Mouse (Mus musculus): ENCODE data around the gene Nfu1. TPM values are rescaled to one million over a fixed set of nuclear protein-coding genes. Genes with fewer than 3 reads are reported as not detected.

Nfu1 gene
- total and polyA plus RNA-seq, 2 experiments from 2014 or later, result 166 to 338 TPM

GRCm38 (mm10) chr6:87054193-87054592 is 45.2 kb downstream of the Nfu1 start:
- WGBS, result 90% methylated on average over 8 of the region's 8 CpGs
- H3K4me1 ChIP-seq (ENCODE audit: insufficient read depth, low read length), result no peaks in the 10 kb centered on the region
- ATAC-seq (no peak), DNase-seq (ENCODE audit: low spot score) (no peak)
- H3K27me3 ChIP-seq (ENCODE audit: insufficient read depth, low read length), result no peaks in the 10 kb centered on the region
- no peak overlapping the region for H3K9ac ChIP-seq (replicated peaks; ENCODE audit: low read length)
- H3K27ac ChIP-seq, result no peak overlapping the region
- TF ChIP-seq CTCF (IDR thresholded peaks at IDR 0.05; ENCODE audit: low read depth), result no peak
- no peak overlapping the region for H3K4me3 ChIP-seq (ENCODE audit: low read length)
- no peak overlapping the region for H3K4me2 ChIP-seq (ENCODE audit: low read depth, low read length)
- H3K36me3 ChIP-seq (ENCODE audit: insufficient read depth, low read length), result peaks cover 49% of the 10 kb centered on the region
- no peaks in the 10 kb centered on the region for H3K9me3 ChIP-seq (ENCODE audit: low read length)

DNA sequence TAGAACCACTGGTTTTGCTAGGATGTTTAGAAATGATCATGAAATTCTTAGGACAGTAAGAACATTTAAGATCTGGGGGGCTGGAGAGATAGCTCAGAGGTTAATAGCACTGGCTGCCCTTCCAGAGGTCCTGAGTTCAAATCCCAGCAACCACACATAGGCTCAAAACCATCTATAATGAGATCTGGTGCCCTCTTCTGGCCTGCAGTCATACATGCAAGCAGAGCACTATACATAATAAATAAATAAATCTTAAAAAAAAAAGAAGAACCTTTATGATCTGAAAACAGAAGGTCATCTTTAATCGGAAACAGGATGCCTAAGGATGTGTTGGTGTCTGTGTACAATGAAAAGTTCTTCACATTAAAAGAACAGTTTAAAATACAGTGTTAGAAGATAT is 50.7 kb downstream of the Nfu1 start:
- no peak for DNase-seq (ENCODE audit: low spot score)
- Histone ChIP-seq H3K36me3 (ENCODE audit: insufficient read depth, low read length) (peaks cover 62% of the 10 kb centered on the region), H3K27me3 (ENCODE audit: insufficient read depth, low read length) (no peaks in the 10 kb centered on the region), H3K9ac (replicated peaks; ENCODE audit: low read length) (no peak overlapping the region), H3K4me3 (ENCODE audit: low read length) (no peak overlapping the region), H3K4me1 (ENCODE audit: insufficient read depth, low read length) (no peaks in the 10 kb centered on the region), H3K4me2 (ENCODE audit: low read depth, low read length) (no peak overlapping the region), H3K27ac (no peak overlapping the region), H3K9me3 (ENCODE audit: low read length) (no peaks in the 10 kb centered on the region)
- ATAC-seq, result no peak
- WGBS, result 98% methylated on average over 1 of the region's 1 CpGs
- no peak for TF ChIP-seq CTCF (IDR thresholded peaks at IDR 0.05; ENCODE audit: low read depth)

GRCm38 (mm10) chr6:87063586-87063985 is 54.5 kb downstream of the Nfu1 start:
- H3K9me3 ChIP-seq (ENCODE audit: low read length), result no peaks in the 10 kb centered on the region
- H3K4me1 ChIP-seq (ENCODE audit: insufficient read depth, low read length), result no peaks in the 10 kb centered on the region
- no peak for TF ChIP-seq CTCF (IDR thresholded peaks at IDR 0.05; ENCODE audit: low read depth)
- H3K36me3 ChIP-seq (ENCODE audit: insufficient read depth, low read length), result peaks cover 64% of the 10 kb centered on the region
- 96% methylated on average over 4 of the region's 4 CpGs for WGBS
- H3K27me3 ChIP-seq (ENCODE audit: insufficient read depth, low read length), result no peaks in the 10 kb centered on the region
- no peak for DNase-seq (ENCODE audit: low spot score)
- no peak overlapping the region for H3K9ac ChIP-seq (replicated peaks; ENCODE audit: low read length)
- H3K27ac ChIP-seq, result no peak overlapping the region
- no peak overlapping the region for H3K4me3 ChIP-seq (ENCODE audit: low read length)
- H3K4me2 ChIP-seq (ENCODE audit: low read depth, low read length), result no peak overlapping the region
- ATAC-seq, result no peak

- no peak for DNase-seq (ENCODE audit: low spot score)
- no peak for ATAC-seq
- Histone ChIP-seq H3K27me3 (ENCODE audit: insufficient read depth, low read length) (no peaks in the 10 kb centered on the region), H3K4me3 (ENCODE audit: low read length) (no peak overlapping the region), H3K9me3 (ENCODE audit: low read length) (no peaks in the 10 kb centered on the region), H3K36me3 (ENCODE audit: insufficient read depth, low read length) (peaks cover 64% of the 10 kb centered on the region), H3K4me1 (ENCODE audit: insufficient read depth, low read length) (no peaks in the 10 kb centered on the region), H3K9ac (replicated peaks; ENCODE audit: low read length) (no peak overlapping the region), H3K27ac (no peak overlapping the region), H3K4me2 (ENCODE audit: low read depth, low read length) (no peak overlapping the region)
- TF ChIP-seq CTCF (IDR thresholded peaks at IDR 0.05; ENCODE audit: low read depth), result no peak
- WGBS, result 77% methylated on average over 2 of the region's 2 CpGs
These were observed 59.2 kb downstream of the Nfu1 start for GRCm38 (mm10) chr6:87068209-87068608.

DNA sequence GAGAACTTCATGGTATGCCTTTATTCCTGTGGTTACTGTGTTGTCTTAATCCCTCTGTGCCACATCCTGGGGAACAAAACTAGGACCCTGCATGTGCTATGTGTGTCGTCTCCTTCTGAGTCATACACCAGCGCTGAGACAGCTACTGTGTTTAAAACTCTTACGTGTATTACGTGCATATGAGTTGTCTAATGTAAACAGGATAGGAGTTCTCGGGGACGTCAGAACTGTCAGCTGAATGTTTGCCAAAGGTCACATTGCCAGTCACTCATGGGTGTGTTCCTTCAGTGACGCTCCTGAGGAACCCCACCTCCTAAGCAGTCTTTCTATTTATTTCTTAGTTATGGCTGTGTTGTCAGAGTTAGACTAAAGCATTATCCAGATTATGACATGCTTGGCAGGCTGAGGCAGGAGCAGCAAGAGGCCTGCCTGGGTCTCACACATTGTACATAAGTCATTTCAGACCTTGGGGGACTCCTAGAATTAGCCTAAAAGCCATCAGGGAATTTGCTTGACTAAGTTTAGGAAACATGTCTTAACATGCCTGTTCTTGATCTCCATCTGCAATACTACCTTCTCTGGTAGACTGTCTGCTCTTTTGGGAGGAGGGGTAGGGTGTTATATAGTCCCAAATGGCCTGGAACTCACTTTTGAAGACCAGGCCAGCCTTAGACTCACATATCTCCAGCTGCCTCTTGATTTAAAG is 60.3 kb downstream of the Nfu1 start:
- DNase-seq (ENCODE audit: low spot score) (no peak), ATAC-seq (no peak)
- TF ChIP-seq CTCF (IDR thresholded peaks at IDR 0.05; ENCODE audit: low read depth), result no peak
- Histone ChIP-seq H3K27ac (no peak overlapping the region), H3K4me3 (ENCODE audit: low read length) (no peak overlapping the region), H3K27me3 (ENCODE audit: insufficient read depth, low read length) (no peaks in the 10 kb centered on the region), H3K36me3 (ENCODE audit: insufficient read depth, low read length) (peaks cover 61% of the 10 kb centered on the region), H3K9me3 (ENCODE audit: low read length) (no peaks in the 10 kb centered on the region), H3K9ac (replicated peaks; ENCODE audit: low read length) (no peak overlapping the region), H3K4me2 (ENCODE audit: low read depth, low read length) (no peak overlapping the region), H3K4me1 (ENCODE audit: insufficient read depth, low read length) (no peaks in the 10 kb centered on the region)
- WGBS, result 85% methylated on average over 7 of the region's 7 CpGs

DNA sequence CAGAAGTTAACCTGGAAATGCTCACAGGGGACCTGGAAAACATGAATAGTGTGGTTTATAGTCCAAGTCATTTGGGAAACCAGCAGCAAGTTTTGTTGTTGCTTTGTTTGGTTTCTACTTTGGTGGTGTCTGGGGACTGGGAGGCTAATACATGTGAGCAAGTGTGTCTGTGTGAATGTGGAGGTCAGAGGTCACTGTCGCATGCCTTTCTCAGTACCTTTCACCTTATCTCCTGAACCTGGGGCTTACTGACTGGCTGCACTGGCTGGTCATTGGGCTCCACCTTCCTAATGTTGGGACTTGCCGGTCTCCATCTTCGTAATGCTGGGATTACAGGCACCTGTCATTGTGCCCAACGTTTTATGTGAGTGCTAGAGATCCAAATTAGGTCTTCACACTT is 61.6 kb downstream of the Nfu1 start:
- ATAC-seq, result no peak
- DNase-seq (ENCODE audit: low spot score), result no peak
- H3K4me1 ChIP-seq (ENCODE audit: insufficient read depth, low read length), result no peaks in the 10 kb centered on the region
- H3K9me3 ChIP-seq (ENCODE audit: low read length), result no peaks in the 10 kb centered on the region
- H3K9ac ChIP-seq (replicated peaks; ENCODE audit: low read length), result no peak overlapping the region
- H3K36me3 ChIP-seq (ENCODE audit: insufficient read depth, low read length), result peaks cover 54% of the 10 kb centered on the region
- no peak overlapping the region for H3K4me3 ChIP-seq (ENCODE audit: low read length)
- no peak for TF ChIP-seq CTCF (IDR thresholded peaks at IDR 0.05; ENCODE audit: low read depth)
- H3K27ac ChIP-seq, result no peak overlapping the region
- WGBS, result 89% methylated on average over 4 of the region's 4 CpGs
- no peaks in the 10 kb centered on the region for H3K27me3 ChIP-seq (ENCODE audit: insufficient read depth, low read length)
- no peak overlapping the region for H3K4me2 ChIP-seq (ENCODE audit: low read depth, low read length)

- H3K27ac ChIP-seq, result no peak overlapping the region
- ATAC-seq, result no peak
- peaks cover 58% of the 10 kb centered on the region for H3K36me3 ChIP-seq (ENCODE audit: insufficient read depth, low read length)
- H3K9me3 ChIP-seq (ENCODE audit: low read length), result no peaks in the 10 kb centered on the region
- H3K27me3 ChIP-seq (ENCODE audit: insufficient read depth, low read length), result no peaks in the 10 kb centered on the region
- no peak overlapping the region for H3K4me2 ChIP-seq (ENCODE audit: low read depth, low read length)
- WGBS, result 88% methylated on average over 4 of the region's 4 CpGs
- no peak for TF ChIP-seq CTCF (IDR thresholded peaks at IDR 0.05; ENCODE audit: low read depth)
- H3K4me1 ChIP-seq (ENCODE audit: insufficient read depth, low read length), result no peaks in the 10 kb centered on the region
- H3K9ac ChIP-seq (replicated peaks; ENCODE audit: low read length), result no peak overlapping the region
- H3K4me3 ChIP-seq (ENCODE audit: low read length), result no peak overlapping the region
- DNase-seq (ENCODE audit: low spot score), result no peak
These were observed 63.7 kb downstream of the Nfu1 start for GRCm38 (mm10) chr6:87072759-87073158.
